Mouse (Mus musculus) liver, embryonic 14.5 days (tissue): ENCODE measurements around the gene Aox4.

Experiments
- CTCF ChIP-seq: IDR thresholded peaks from 2 replicates; pipeline ENCODE4 v1.5.1; 2016; ENCODE audit warnings: antibody characterized with exemption, low read depth, control low read depth
- EP300 ChIP-seq: IDR thresholded peaks from 2 replicates; pipeline ENCODE4 v1.6.1; 2016; ENCODE audit warnings: antibody characterized with exemption, low read depth

GRCm38 (mm10) chr1:58215956-58216532 lies 5.8 kb downstream of the Aox4 start:
- TF ChIP-seq CTCF (no peak), EP300 (no peak)
